Mouse (Mus musculus) embryo, embryonic 10 days (tissue): ENCODE data around the gene Miip.

Experiments used
- DNase-seq: peaks from one replicate; pipeline ENCODE4 v3.0.0-alpha.2; 2015; ENCODE audit warnings: low spot score

Gene Miip

DNA sequence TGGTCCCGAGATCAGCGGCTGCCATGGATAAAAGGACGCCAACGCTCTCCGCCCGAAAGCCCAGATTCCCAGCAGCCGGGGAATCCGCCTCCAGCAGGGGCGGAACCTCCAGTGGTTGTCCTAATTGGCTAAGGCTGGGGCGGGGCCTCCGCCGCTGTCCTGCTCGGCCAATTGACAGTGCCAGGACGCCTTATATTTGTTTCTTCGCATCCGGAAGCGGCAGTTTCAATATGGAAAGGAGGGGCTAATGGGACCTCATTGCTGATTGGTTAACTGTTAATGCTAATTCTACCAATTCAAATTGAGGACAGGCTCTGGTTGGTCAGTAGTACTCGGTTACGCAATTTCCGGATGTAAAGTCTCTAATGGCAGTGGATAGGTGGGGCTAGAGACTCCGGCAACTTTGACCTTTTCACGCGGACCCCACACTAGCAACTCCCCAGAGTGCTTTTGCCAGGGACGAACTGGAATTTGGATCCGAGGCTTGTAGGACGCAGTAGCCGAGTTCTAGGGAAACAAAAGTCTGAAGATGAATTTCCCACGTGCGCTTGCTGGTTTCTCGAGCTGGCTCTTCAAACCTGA, at the start of gene Miip, which contains the start of gene Fv1:
Miip (minus strand) TSS at position 367 of the 582 bp plus-strand sequence.
Fv1 (plus strand) TSS at position 530 of the 582 bp plus-strand sequence.
- DNase-seq = peak; percentile 97

DNA sequence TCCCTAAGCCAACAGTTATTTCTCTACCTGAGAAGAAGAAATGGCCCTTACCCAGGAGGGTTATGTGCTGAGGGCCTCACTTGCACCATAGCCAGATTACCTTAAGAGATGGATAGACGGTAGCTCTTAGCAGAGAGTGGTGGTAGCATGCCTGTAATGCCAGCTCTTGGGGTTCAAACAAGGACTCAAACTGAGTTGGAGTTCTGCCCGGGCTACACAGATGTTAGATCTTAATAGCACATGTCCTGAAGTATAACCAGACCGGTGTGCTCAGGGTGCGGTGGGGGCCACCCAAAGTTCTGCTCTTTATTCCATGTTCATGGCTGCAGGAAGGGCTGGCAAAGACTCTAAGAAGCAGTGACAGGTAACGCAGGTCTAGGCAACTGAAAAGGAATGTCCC, 40.9 kb upstream of the Miip start:
- no peak for DNase-seq

DNA sequence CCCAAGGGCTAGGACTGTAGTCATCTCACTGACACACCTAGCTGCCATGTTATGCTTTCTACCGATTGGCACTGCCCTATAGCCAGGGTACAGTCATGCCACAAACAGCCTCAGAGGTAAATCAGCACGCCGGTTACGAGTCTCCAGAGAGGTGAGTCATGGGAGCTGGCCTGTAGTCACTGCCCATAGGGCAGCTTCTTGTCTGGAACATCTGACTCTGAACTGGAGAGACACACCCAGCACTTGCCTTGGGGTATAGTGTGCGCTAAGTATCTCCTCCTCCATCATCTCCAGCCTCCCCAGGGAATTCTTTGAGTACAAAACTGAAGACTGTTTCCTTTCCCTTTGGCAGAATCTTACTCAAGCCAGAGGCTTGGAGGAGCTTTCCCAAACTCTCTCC, 37.6 kb upstream of the Miip start:
- no peak for DNase-seq

DNA sequence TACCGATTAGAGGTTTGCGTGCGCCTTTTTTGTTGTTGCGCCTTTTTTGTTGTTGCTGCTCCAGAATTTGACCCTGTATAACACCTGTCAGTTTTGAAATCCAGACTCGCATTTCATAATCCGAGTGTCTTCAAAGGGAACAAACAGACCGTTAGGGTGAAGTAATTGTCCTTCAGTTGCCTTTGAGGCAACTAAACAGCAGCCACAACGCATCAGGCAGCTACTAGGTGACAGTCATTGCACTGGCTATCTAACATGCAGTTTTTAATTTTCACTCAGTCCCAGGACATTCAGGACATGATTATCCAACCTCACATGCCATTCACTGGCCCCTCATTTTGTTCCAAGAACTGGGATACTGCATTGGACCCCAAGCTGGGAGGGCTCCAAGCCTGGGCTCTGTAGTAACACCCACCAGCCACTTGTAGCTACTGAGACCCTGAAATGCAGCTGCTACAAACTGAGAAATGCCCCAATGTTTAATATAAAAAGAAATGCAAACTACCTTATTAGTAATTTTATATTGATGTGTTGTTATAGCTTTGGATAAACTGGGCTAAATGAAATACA, 36.6 kb upstream of the Miip start:
- no peak for DNase-seq

DNA sequence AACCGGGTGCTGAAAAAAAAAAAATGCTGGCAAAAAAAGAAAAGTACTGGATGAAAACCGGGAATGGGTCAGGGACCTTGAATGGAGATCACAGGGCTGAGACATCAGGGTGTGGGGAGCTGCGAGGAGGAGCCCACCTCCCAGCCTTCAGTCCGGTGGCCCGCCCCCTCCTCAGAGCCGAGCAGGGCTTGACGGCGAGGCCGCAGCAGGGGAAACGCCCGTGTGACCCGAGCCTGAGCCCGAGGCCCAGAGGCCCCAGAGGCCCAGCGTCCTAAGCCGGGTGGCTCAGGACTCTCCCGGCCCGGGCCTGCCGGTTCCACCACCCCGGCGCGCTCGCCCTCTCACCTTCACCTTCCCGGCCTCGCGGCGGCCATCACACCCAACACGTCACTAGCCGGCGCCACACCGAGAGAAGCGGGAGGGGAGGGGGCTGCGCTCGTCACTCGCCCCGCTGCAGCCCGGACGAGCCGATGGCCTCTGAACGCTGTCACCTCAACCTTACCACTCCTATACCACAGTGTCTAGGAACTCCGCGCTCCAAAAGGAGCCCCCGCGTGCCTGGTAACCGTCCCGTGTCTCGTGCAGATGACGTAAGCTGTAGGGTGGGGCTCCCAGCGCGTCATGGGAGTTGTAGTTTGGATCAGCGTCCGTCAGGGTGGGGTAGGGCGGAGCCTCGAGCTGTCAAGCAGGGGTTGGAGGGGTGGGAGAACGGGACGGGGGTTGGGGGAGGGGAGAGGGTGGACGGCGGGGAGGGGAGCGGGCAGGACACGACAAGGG, 35.9 kb upstream of the Miip start, which contains the start of gene Mfn2:
Mfn2 (minus strand) TSS at position 392 of the 777 bp plus-strand sequence.
- DNase-seq = peak; percentile 93

DNA sequence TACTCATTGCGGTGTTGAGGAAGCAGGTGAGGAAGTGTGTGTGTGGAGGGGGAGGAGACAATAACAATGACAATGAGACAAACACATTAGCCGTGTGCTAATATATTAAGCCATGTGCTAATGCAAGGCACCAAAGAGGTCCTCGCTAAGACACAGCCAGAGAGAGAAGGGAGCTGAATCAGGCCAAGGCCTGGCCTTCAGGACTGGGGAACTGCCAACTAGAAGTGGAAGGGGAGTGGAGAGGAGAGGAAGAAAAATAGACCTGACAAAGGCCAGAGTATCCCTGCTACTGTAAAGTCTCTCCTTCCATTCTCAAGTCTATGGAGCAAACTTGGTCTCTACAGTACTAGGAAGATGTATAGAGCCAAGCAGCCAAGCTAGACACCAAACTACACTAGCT, 35.0 kb upstream of the Miip start:
- DNase-seq = no peak

DNA sequence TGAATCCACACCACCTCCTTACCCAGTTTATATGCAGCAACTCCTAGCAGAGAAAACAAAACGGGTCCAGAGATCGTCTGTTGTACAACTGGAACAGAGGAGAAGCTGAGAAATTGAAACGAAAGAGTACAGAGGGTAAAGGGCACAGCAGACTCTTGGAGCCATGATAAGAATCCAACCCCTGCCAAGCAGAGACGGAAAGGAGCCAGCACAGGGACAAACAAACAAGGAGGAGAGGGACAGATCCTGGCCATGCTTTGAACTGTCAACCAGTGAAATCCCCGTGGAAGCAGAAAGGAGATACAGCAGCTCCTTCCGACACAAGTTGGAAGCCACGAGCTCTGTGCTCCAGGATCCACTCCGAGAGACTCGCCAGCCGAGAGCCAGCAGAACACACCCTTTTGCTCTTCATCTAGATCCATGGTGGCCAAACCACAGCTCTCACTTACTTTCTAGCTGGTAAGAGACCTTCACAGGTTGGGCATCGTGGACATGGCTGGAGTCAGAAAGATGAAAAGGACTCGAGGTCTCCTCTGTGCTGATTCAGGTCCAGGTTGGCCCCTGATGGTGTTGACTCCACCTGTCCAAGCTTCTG, 34.4 kb upstream of the Miip start:
- DNase-seq = no peak

DNA sequence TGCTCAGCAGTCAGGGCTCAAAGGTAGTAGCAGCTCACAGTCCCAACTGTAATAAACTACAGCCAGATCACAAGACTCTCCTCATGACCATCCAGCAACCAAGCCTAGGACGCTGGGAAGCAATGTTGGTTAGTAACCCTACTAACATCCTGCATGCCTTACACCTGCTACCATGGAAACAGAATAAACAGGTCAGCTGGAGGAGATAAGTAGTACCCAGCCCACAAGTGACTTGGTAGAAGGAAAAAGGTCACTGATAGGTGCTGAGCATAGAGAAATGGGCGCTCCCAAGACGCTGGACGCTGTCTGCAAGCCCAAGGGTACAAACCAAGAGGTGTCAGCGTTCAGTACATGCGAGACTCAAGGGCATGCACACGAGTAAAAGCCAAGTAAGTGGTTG, 31.8 kb upstream of the Miip start:
- no peak for DNase-seq

DNA sequence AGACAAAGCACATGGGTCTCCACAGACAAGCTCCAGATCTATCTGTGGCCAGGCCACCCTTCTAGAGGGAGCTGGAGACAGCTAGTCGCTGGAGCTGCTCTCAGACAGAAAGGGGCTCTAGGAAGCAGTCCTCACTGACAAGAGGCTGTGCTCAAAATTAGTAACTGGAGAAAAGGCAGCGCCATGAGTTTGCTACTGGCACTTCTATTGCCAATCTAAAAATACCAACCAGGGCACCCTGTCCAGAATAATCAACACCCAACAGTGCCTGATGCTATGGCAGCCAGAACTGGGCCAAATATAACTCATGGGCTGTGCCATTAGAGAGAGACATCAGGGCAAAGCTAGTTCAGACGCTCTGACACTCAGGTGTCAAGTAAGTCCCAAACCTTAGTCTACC, 28.7 kb upstream of the Miip start:
- DNase-seq = no peak

DNA sequence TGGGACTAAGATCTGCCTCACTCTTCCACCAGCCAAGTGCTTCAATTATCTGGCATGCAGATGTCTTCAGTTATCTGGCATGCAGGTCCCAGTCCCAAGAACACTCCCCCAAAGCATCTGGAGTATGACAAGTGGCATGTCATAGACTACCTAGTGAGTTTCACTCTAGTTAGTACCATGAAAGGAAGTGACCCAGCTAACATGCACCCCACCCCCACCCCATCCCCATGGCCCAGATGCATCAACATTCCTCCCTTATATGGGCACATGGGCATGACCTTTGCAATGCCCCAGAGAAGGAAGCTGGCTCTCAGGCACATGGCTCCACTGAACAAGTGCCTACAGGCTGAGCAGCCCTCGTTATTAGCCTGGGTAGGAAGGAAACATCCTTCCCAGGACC, 27.8 kb upstream of the Miip start:
- DNase-seq = no peak

DNA sequence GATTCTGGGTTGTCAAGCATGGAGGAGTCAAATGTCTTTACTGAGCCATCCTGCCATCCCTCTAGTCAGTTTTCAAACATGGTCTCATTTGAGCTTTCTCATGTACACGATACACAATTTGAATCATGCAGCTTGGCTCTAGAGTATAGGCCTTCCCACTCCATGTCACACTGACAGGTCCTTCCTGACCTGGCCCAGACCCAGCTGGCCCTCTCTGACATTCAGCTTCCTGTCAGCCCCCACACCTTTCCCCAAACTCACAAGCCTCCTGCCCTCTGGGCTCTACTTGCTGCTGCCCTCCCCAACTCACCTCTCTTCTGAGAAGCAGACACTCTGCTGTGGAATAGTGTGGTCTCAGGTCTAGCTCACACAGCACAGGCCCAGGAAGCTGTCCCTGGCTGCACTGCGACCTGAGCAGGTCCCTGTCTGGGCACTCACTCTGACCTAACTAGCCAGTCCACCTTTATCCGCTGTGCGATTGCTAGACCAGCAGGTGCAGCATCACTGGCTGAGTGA, 27.3 kb upstream of the Miip start:
- no peak for DNase-seq

DNA sequence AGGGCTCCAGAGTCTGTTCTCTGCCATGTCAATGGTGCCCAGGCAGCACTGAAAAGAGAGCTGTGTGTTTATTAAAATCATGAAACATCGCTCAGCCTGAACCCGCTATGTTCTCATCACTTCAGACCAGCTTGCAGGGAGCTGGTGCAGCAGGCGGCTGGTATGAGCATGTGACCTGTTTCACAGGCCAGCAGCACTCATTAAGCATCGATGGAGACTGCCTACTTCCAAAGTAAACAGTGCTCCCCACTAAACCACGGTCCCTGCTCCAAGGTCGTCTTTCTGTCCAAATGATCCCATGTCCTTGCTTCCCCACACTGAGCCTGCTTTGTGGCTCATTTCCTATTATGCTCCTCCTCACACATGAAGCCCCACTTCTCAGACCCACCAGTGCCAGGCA, 21.7 kb upstream of the Miip start:
- no peak for DNase-seq

DNA sequence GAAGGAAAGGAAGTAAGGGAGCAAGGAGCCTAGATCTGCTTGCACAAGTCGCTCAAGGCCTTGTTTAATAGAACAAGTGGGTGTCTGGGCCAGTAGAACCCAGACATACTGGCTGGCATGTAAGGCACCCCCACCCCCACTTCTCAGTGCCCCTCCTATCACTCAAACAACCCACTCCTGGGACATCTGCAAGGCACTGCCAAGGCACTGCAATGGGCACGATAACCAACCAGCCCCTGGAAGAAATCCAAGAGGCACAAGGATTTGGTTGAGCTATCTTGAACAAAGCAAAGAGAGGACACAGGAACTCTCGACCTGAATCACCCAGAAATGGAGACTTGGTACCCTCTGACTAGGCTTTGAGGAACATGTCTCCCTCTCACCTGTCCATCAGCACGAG, 19.6 kb upstream of the Miip start:
- DNase-seq = no peak

DNA sequence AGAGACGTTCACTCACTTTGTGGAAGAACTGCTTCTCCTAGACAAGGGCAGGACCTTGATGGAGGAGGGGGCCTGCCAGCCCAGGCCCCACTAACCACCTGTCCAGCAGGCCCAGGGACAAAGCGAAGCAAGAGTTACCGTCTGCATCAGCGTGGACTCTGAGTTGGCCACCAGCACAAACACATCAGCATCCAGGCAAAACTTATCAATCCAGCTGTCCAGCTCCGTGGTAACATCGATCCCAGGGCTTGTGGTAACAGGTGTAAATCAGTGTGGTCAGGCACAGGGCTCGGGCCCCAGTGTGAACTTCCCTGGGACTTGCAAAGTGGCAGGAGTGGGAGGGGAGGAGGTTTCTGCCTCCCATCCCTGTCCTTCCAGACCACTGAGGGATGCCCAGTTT, 18.7 kb upstream of the Miip start:
- no peak for DNase-seq

DNA sequence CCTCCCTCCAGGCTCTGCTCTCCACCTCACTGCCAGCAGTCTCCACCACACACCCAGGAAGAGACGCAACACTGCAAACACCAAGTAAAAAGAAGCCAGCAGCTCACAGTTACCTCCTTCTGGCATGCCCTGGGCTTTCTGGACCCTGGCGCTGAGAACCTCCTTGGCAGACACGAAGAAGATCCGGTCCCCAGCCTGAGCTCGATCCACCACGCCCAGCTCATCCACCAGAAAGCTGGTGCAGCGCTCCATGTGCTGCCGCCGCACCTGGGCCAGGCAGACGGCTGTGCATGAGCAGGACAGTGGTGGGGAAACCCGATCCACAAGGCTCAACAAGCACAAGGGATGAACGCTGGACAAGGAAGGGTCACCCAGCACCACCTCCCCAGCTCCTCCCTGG, 17.5 kb upstream of the Miip start:
- no peak for DNase-seq

DNA sequence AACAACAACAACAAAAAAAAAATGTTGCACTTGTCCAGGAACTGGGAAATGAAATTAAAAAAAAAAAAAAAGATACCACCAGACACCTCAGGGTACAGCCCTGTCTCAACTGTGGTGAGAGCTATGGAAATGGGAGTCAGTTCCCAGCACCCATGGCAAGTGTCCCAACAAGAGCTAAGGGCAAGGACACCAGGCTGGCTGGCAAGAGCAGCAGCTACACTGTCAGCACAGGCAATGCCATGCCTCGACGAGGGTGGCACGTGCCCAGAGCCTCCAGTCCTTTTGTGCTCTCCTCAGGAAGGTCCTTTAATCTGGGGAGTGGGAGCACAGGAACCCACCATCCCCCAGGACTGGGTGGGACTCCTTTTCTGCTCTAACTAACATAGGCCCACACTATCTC, 15.5 kb upstream of the Miip start:
- no peak for DNase-seq

DNA sequence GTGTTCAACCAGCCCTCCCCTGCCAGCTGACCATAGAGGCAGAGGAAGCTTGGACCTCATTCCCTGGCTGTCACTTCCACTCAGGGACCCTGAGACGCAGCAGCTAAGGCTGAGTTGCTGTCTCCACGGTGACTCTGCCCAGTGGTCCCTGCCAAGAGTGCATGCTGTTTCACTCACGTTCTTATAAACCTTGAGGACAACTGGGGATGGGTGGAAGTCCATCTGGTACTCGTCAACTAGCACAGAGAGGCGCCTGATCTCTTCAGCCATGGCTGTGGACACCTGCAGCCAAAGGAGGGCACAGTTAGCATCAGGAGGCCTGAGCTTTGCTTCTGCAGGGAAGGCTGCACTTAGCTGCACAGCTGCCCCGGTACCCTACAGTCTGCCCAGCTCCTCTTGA, 14.4 kb upstream of the Miip start:
- DNase-seq = no peak

DNA sequence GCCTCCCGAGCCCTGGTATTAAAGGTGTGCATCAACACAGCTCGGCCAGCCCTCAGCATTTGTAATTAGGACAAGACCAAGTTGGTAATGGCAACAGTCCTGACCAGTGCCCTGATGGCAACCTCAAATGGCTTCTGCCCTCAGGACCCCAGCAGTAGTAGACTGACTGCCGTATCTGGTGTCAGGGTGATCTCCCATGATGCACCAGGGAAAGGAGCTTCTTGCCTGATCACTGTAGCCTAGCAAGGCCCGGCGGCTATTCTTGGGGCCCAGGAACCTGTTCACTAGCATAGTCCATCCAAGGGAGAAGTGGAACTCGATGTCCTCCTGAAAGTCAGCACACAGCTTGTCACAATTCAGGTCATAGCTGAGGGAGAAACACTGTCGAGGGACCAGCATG, 13.2 kb upstream of the Miip start:
- DNase-seq = no peak

DNA sequence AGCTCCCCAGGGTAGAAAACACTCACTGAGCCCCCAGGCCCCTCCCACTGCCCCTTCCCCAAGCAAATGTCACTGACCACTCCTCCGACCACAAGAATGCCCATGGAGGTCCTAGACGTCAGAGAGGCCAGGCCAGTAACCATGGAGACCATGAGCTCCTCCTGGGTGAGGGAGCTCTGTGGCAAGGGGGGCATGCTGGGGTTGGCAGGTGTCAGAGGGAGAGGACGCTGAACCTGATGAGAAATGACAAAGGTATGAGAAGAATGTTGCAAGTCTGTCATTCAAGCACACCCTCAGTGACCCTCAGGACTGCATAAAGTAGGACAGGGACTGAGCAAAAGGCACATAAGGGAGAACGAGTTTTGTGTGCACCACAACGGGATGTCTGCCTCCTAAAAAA, 11.2 kb upstream of the Miip start:
- DNase-seq = no peak

DNA sequence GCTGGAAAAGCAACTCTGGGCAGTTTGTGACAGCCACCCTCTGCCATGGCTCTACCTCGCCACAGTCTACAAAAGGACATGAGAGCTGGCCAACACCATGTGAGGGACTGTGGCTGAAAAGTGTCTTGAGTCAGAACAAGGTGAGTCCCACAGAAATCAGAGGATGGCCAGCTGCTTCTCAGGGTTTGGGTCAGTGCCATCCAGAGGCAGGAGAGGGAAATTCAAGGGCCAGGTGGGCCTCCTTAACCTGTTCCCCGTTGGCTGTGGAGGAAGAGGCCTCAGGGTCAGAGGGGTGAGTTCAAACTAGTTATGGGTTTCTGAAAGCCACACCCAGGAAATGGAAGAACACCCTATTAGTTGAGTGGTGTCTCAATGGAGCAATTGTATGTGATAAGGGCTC, 10.8 kb upstream of the Miip start:
- no peak for DNase-seq

DNA sequence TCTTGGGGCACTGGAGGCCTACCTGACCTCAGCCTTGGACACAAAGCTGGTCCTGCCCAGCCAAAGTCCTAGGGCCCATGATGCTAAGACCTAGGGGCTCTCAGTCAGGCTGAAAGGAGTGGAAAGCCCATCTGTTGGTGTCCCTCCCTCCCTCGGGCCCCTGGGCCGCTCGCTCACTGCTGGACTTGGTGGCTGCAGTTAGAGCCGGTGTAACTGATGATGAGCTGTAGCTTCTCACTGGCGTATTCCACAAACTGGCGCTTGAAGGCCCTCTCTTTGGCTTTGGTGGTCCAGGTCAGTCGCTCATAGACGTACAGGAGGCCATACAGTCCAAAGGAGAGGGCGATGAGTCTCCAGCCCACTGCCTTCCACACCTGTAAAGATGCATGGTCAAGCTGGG, 9.9 kb upstream of the Miip start:
- DNase-seq = no peak

DNA sequence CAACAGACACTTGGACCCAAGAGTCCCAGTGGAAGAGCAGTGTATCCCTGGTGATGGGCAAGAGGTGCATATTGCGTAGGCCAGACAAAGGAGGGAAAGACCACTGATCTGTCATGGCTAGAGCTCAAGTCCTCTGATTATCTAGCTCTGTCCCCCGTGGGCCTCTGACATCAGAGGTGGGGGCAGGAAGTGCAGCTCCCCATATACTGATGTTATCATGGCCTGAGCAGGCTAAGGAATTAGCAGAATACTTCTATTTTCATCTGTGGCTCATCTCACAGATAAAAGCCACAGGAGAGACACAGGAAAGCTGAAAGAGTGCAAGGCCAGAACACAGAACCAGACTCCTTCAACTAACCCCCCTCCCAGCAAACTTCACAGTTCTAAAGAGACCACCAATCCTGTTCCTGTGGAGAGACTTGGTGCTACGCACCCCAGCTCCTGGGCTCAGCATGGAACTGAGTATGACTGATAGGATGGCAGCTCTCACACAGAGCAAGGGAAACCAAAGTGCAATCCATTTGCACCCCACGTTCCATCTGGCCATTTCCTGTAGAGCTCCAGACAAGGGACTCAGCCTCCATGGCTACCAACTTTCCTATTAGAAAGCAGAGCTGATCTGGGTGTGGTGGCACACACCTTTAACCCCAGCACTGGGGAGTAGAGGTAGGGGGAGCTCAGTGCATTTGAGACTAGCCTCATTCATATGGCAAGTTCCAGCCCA, 7.4 kb upstream of the Miip start:
- DNase-seq = no peak
